Mouse (Mus musculus): Measurements from ENCODE around the gene Plxnb1. TPM values are rescaled to one million over a fixed set of nuclear protein-coding genes. Genes with fewer than 3 reads are reported as not detected.

The Plxnb1 gene
- total RNA-seq, 2 experiments from 2014 or later = 8.4 to 9.8 TPM

DNA sequence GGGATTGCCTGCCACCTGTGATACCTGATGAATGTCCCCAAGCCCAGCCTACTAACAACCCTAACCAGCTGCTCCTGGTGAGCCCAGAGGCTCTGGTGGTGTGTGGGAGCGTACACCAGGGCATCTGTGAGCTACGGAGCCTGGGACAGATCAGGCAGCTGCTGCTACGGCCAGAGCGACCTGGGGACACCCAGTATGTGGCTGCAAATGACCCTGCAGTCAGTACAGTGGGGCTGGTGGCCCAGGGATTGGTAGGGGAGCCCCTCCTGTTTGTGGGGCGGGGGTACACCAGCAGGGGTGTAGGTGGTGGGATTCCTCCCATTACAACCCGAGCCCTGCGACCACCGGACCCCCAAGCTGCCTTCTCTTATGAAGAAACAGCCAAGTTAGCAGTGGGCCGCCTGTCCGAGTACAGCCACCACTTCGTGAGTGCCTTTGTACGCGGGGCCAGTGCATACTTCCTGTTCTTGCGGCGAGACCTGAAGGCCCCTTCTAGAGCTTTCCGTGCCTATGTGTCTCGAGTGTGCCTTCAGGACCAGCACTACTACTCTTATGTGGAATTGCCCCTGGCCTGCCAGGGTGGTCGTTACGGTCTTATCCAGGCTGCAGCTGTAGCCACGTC is 5.2 kb downstream of the Plxnb1 start:
- DNase-seq (ENCODE audit: low spot score in 2 of 2) = no peak

- DNase-seq (ENCODE audit: low spot score in 2 of 2) = no peak
These were observed 6.8 kb downstream of the Plxnb1 start for GRCm38 (mm10) chr9:109101933-109102445.

- DNase-seq (ENCODE audit: low spot score in 2 of 2) = no peak
These were observed 7.4 kb downstream of the Plxnb1 start for GRCm38 (mm10) chr9:109102541-109102940.

GRCm38 (mm10) chr9:109103250-109103649 is 8.1 kb downstream of the Plxnb1 start:
- no peak for DNase-seq (ENCODE audit: low spot score in 2 of 2)

- no peak for DNase-seq (ENCODE audit: low spot score in 2 of 2)
These were observed 8.9 kb downstream of the Plxnb1 start for GRCm38 (mm10) chr9:109104083-109104482.

DNA sequence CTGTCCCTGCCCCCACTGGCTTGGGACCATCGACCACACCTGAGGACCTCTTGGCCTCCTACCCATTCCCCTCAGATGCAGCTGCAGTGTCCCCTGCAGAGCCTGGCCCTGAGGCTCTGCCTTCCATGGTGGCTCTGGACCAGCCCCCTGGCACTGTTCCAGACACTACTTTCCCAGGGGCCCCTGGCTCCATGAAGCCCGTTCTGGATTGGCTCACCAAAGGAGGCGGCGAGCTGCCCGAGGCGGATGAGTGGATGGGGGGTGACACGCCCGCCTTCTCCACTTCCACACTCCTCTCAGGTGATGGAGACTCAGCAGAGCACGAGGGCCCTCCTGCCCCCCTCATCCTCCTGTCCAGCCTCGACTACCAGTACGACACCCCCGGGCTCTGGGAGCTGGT is 9.8 kb downstream of the Plxnb1 start:
- no peak for DNase-seq (ENCODE audit: low spot score in 2 of 2)

DNA sequence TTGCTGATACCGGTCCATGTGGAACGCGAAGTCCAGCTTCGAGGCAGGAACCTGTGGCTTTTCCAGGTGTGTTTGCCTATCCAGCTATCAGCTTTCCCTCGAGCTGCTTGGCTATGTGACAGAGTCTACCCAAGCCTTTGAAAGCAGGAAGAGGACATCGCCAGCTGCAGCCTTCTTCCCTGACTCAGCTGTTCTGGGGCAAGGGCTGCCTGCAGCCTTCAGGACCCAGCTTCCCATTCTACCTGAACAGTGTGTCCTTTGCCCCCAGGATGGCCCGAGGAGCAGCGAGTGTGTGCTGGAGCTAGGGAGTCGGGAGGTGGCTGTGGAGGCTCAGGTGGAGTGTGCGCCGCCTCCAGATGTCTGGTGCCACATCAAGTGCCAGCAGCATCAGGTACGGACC is 10.5 kb downstream of the Plxnb1 start:
- no peak for DNase-seq (ENCODE audit: low spot score in 2 of 2)

- no peak for DNase-seq (ENCODE audit: low spot score in 2 of 2)
These were observed 12.2 kb downstream of the Plxnb1 start for GRCm38 (mm10) chr9:109107341-109107740.

DNA sequence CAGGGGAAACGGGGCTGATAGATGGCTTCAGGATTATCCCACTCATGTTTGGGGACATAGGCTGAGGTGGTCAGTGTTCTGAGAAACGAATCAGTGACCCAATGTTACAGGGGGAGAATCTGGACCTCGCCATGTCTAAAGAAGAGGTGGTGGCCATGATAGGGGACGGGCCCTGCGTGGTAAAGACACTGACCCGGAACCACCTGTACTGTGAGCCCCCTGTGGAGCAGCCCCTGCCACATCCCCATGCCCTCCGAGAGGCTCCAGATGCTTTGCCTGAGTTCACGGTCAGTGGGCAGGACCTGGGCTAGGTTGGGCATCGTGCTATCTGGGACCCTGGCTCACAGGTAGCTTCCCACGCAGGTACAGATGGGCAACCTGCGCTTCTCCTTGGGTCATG is 15.1 kb downstream of the Plxnb1 start:
- no peak for DNase-seq (ENCODE audit: low spot score in 2 of 2)

- no peak for DNase-seq (ENCODE audit: low spot score in 2 of 2)
These were observed 15.9 kb downstream of the Plxnb1 start for GRCm38 (mm10) chr9:109111101-109111500.

DNA sequence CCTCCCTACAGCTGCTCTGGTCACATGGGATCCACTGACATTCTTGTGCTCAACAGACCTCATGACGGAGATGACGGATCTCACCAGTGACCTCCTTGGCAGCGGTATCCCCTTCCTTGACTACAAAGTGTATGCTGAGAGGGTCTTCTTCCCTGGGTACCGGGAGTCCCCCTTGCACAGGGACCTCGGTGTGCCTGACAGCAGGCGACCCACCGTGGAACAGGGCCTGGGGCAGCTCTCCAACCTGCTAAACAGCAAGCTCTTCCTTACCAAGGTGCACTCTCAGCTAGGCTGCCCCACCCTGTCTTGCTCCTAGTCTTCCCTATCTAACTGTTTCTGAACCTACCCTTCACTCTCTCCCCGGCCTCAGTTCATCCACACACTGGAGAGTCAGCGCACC is 16.4 kb downstream of the Plxnb1 start:
- DNase-seq (ENCODE audit: low spot score in 2 of 2) = no peak

- DNase-seq (ENCODE audit: low spot score in 2 of 2) = no peak
These were observed 18.1 kb downstream of the Plxnb1 start for GRCm38 (mm10) chr9:109113331-109113730.

DNA sequence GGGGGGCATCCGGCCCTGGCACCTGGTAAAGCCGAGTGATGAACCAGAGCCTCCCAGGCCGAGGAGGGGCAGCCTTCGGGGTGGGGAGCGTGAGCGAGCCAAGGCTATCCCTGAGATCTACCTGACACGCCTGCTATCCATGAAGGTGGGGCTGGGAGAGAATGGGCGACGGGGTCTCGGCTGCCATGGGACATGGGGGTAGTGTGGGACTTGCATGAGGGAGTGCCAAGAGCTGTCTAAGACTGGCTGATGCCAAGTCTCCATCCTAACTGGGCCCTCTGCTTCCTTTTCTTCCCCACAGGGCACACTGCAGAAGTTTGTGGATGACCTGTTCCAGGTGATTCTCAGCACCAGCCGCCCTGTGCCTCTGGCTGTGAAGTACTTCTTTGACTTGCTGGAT is 19.1 kb downstream of the Plxnb1 start:
- no peak for DNase-seq (ENCODE audit: low spot score in 2 of 2)

- peak in 1 of 2 experiments; percentile 10 for DNase-seq (ENCODE audit: low spot score in 2 of 2)
These were observed 19.7 kb downstream of the Plxnb1 start for GRCm38 (mm10) chr9:109114871-109115270.

DNA sequence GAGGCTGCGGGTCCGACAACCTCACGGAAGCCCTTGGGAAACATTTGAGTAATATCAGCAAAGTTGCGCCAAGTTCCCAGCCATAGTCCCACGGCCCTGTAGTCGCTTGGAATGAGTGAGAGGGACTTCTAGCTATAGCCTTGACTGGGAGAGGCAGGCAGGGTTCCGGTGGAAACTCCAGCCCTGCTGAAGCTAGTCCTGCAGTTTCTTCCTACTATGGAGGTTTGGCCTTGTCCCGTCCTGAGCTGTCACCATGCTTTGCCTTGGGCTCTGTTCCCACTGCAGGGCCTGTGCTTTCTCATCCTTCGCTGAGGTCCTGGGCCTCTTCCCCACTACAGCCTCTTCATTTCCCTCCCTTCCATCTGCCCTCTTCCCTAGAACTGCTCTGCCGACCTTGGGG is 21.0 kb downstream of the Plxnb1 start:
- DNase-seq (ENCODE audit: low spot score in 2 of 2) = no peak

DNA sequence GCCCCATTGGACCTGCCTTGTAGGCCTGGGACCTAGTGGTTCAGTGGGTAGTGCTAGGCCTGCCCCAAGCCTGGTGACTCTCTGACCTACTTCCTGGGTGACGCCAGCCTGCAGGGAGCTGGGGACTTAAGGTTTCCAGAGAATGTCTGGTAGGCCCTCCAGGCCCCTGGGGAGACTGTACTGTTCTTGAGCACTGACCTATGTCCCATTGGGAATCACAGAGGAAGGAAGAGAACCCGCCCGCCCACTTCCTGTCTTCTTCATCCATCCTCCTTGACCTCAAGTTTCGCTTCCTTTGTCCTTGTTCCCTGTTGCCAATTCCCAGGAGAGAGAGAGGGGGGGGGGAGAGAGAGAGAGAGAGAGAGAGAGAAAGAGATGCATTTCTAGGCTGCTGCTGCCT is 22.9 kb downstream of the Plxnb1 start:
- DNase-seq (ENCODE audit: low spot score in 2 of 2) = no peak

DNA sequence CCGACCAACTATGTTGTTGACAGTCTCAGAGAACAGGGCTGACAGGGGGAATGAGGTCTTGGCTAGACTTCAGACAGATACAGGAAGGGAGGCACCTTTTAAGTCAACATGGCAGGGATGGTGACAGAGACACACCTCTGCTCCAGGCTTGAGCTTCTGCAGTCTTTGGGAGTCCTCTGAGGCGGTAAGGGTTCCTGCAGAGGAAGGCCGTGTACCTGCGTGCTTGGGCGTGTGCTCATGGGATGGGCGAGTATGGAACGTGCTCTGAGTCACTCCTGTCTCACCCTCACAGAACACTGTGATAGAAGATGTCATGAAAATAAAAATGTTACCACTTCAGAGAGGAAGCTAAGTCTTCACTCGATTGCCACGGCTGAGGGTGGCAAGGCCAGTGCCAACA is 24.4 kb downstream of the Plxnb1 start:
- DNase-seq (ENCODE audit: low spot score in 2 of 2) = no peak

DNA sequence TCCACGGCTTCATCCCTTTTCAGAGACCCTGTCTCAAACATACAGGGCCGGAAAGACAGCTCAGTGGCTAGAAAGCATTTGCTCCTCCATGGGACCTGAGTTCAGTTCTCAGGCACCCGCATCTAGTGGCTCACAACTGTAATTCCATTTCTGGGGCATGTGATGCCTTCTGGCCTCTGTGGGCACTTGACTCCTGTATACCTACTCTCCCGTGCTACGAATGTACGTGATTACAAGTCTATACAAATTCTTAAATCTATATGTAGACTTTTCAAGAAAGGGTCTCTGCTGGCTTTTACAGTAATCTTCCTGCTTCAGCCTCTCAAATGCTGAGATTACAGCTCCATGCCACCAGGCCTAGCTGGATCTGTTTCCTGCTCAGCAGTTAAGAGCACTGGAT is 25.8 kb downstream of the Plxnb1 start:
- DNase-seq (ENCODE audit: low spot score in 2 of 2) = no peak

- no peak for DNase-seq (ENCODE audit: low spot score in 2 of 2)
These were observed 27.4 kb downstream of the Plxnb1 start for GRCm38 (mm10) chr9:109122553-109123085.

- DNase-seq (ENCODE audit: low spot score in 2 of 2) = no peak
These were observed 28.1 kb downstream of the Plxnb1 start for GRCm38 (mm10) chr9:109123266-109123665.

- no peak for DNase-seq (ENCODE audit: low spot score in 2 of 2)
These were observed 29.0 kb downstream of the Plxnb1 start for GRCm38 (mm10) chr9:109124164-109124563.

GRCm38 (mm10) chr9:109125043-109125442 is 29.9 kb downstream of the Plxnb1 start:
- DNase-seq (ENCODE audit: low spot score in 2 of 2) = no peak

DNA sequence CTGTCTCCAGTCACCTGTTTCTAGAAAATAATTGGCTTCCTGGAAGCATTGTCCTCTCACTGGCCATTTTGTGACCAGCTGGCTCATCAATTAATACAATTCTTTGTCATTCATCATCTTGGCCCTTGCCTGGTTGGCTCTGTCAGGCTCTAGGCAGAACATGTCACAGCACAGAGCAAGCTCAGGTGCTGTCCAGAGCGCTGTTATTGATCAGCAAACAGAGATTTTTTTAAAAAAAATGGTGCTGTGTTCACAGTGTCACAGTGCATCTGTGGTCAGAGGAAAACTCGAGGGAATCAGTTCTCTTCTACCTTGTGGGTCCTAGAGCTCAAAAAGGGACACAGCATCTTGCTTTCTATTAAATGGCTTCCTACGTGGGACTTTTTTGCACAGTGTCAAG is 30.3 kb downstream of the Plxnb1 start:
- no peak for DNase-seq (ENCODE audit: low spot score in 2 of 2)

Data from gastrocnemius, postnatal 4 days (tissue).